Mouse (Mus musculus): Measurements from ENCODE around the gene Map2k5. TPM values are rescaled to one million over a fixed set of nuclear protein-coding genes. Genes with fewer than 3 reads are reported as not detected.

The Map2k5 gene
- polyA plus RNA-seq, 1 experiment from 2014 or later: 39.3 TPM

DNA sequence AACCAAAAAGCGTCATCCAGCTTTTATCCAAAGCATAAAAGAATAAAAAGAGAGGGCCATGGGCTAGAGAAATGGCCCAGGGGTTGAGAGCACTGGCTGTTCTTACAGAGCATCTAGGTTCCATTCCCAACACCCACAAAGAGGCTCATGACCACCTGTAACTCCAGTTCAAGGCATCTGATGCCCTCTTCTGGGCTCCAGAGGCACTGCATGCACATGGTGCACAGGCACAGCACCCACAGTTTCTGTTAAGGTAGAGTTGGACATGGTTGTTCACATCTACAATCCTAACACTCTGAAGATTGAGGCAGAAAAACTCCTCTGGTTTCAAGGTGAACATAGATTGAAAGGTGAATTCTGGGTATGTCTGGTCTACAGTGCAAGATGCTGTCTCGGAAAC is 44.6 kb downstream of the Map2k5 start:
- Histone ChIP-seq H3K27ac (no peak overlapping the region), H3K4me3 (no peak overlapping the region), H3K36me3 (peaks cover 73% of the 10 kb centered on the region), H3K4me1 (replicated peaks) (peaks cover 17% of the 10 kb centered on the region; the same call in 1 of the 2 replicates), H3K9me3 (no peaks in the 10 kb centered on the region), H3K27me3 (ENCODE audit: insufficient read depth, poor library complexity, severe bottlenecking) (no peaks in the 10 kb centered on the region)
- 98% methylated on average over 2 of the region's 2 CpGs for WGBS
- DNase-seq (ENCODE audit: low spot score): no peak

DNA sequence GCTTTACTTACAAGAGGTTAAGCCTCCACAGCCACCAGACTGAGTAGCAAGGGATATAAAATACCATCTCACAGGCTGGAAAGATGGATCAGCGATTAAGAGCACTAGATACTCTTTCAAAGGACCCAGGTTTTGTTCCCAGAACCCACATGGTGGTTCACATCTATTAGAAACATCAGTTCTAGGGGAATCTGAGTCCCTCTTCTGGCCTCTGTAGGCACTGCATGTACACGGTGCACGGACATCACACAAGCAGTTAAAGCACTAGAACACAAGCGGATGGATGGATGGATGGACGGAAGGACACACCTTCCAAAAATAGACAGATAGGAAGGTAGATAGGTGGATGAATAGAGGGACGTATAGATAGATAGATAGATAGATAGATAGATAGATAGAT is 46.5 kb downstream of the Map2k5 start:
- Histone ChIP-seq H3K4me3 (no peak overlapping the region), H3K4me1 (replicated peaks) (peaks cover 17% of the 10 kb centered on the region; the same call in 1 of the 2 replicates), H3K9me3 (no peaks in the 10 kb centered on the region), H3K27ac (no peak overlapping the region), H3K27me3 (ENCODE audit: insufficient read depth, poor library complexity, severe bottlenecking) (no peaks in the 10 kb centered on the region), H3K36me3 (peaks cover 60% of the 10 kb centered on the region)
- no peak for DNase-seq (ENCODE audit: low spot score)
- 95% methylated on average over 6 of the region's 6 CpGs for WGBS

DNA sequence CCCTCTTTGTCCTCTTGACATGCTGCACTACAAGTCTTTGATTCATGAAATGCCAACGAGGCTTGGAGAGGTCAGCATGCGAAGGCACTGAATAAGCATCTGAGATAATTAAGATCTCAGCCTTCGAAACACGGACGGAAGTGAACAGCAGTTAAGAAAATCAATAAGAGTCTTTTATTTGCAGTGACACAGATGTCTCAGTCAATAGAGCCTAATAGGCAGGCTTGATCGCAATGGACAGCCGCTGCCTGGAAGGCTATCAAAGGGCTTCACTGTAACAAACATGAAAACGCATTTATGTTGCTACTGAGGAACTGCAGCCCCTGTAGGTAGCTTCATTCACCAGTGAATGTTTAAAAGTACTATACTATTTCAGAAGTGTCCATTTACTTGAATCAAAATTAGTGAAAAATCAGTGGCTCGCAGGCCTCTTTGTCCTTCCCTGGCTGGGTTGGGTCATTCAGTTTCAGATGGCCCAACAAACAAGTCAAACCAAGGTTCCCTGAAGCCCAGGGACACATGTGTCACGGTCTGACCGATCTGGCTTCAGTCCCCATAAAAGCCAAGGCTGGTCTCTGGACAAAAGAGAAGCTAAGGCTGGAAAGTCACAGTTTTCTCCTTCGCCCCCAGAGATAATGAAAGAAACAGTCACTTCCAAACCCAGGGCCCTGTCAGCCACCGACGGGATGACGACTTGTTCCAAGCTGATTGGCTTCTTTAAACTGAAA is 48.6 kb downstream of the Map2k5 start:
- Histone ChIP-seq H3K27ac (peak overlapping the region; percentile 23; the same call in 1 of the 2 replicates), H3K4me1 (replicated peaks) (peaks cover 17% of the 10 kb centered on the region; the same call in 1 of the 2 replicates), H3K27me3 (ENCODE audit: insufficient read depth, poor library complexity, severe bottlenecking) (no peaks in the 10 kb centered on the region), H3K36me3 (peaks cover 48% of the 10 kb centered on the region), H3K9me3 (no peaks in the 10 kb centered on the region), H3K4me3 (no peak overlapping the region)
- DNase-seq (ENCODE audit: low spot score): no peak
- 57% methylated on average over 15 of the region's 15 CpGs for WGBS

- DNase-seq (ENCODE audit: low spot score): no peak
- Histone ChIP-seq H3K27ac (no peak overlapping the region), H3K4me3 (no peak overlapping the region), H3K36me3 (peaks cover 15% of the 10 kb centered on the region), H3K27me3 (ENCODE audit: insufficient read depth, poor library complexity, severe bottlenecking) (no peaks in the 10 kb centered on the region), H3K4me1 (replicated peaks) (peaks cover 21% of the 10 kb centered on the region), H3K9me3 (no peaks in the 10 kb centered on the region)
These were observed 62.5 kb downstream of the Map2k5 start for GRCm38 (mm10) chr9:63315231-63315630.

GRCm38 (mm10) chr9:63314126-63314525 is 63.6 kb downstream of the Map2k5 start:
- H3K27ac ChIP-seq: no peak overlapping the region
- no peak for DNase-seq (ENCODE audit: low spot score)
- H3K9me3 ChIP-seq: no peaks in the 10 kb centered on the region
- 83% methylated on average over 4 of the region's 4 CpGs for WGBS
- 0 out of 2 replicates have a peak, but pooled peaks cover 9% of the 10 kb centered on the region for H3K36me3 ChIP-seq
- H3K4me3 ChIP-seq: no peak overlapping the region
- no peaks in the 10 kb centered on the region for H3K27me3 ChIP-seq (ENCODE audit: insufficient read depth, poor library complexity, severe bottlenecking)
- peaks cover 23% of the 10 kb centered on the region for H3K4me1 ChIP-seq (replicated peaks)

- H3K27ac ChIP-seq: no peak overlapping the region
- WGBS: 85% methylated on average over 6 of the region's 6 CpGs
- peaks cover 27% of the 10 kb centered on the region for H3K4me1 ChIP-seq (replicated peaks)
- H3K9me3 ChIP-seq: no peaks in the 10 kb centered on the region
- H3K4me3 ChIP-seq: no peak overlapping the region
- no peaks in the 10 kb centered on the region for H3K27me3 ChIP-seq (ENCODE audit: insufficient read depth, poor library complexity, severe bottlenecking)
- peaks cover 5% of the 10 kb centered on the region; the same call in 1 of the 2 replicates for H3K36me3 ChIP-seq
- no peak for DNase-seq (ENCODE audit: low spot score)
These were observed 67.7 kb downstream of the Map2k5 start for GRCm38 (mm10) chr9:63309956-63310355.

GRCm38 (mm10) chr9:63309008-63309407 is 68.7 kb downstream of the Map2k5 start:
- Histone ChIP-seq H3K4me3 (no peak overlapping the region), H3K36me3 (peaks cover 5% of the 10 kb centered on the region; the same call in 1 of the 2 replicates), H3K9me3 (no peaks in the 10 kb centered on the region), H3K27ac (no peak overlapping the region), H3K27me3 (ENCODE audit: insufficient read depth, poor library complexity, severe bottlenecking) (no peaks in the 10 kb centered on the region), H3K4me1 (replicated peaks) (peaks cover 27% of the 10 kb centered on the region)
- DNase-seq (ENCODE audit: low spot score): no peak
- WGBS: 86% methylated on average over 5 of the region's 5 CpGs

DNA sequence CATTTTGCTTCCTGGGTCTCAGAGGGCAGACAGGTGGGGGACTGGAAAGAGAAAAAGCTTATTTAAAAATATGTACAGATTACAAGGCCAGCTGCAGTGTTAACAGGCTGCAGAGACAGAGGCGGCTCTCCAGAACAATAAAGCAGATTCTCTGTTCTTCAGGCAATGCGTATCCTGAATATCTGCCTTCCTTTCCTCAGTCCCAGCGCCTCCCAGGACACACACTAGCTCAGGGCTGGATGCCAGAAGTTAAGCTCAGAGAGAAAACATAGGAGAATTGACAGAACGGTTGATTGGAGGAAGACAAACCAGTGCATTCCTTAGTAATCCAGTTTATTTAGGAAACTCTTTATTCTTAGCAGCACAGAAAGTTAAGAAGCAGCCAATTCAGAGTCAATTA is 69.3 kb downstream of the Map2k5 start:
- DNase-seq (ENCODE audit: low spot score): no peak
- Histone ChIP-seq H3K9me3 (no peaks in the 10 kb centered on the region), H3K27ac (no peak overlapping the region), H3K4me1 (replicated peaks) (peaks cover 27% of the 10 kb centered on the region), H3K36me3 (peaks cover 5% of the 10 kb centered on the region; the same call in 1 of the 2 replicates), H3K4me3 (no peak overlapping the region), H3K27me3 (ENCODE audit: insufficient read depth, poor library complexity, severe bottlenecking) (no peaks in the 10 kb centered on the region)
- 78% methylated on average over 4 of the region's 4 CpGs for WGBS

GRCm38 (mm10) chr9:63302511-63302910 is 75.2 kb downstream of the Map2k5 start:
- no peak overlapping the region for H3K27ac ChIP-seq
- no peaks in the 10 kb centered on the region; the same call in 1 of the 2 replicates for H3K4me1 ChIP-seq (replicated peaks)
- no peak for DNase-seq (ENCODE audit: low spot score)
- H3K9me3 ChIP-seq: no peaks in the 10 kb centered on the region
- no peaks in the 10 kb centered on the region for H3K27me3 ChIP-seq (ENCODE audit: insufficient read depth, poor library complexity, severe bottlenecking)
- no peak overlapping the region for H3K4me3 ChIP-seq
- H3K36me3 ChIP-seq: peaks cover 25% of the 10 kb centered on the region
- 91% methylated on average over 4 of the region's 4 CpGs for WGBS

GRCm38 (mm10) chr9:63298656-63299055 is 79.0 kb downstream of the Map2k5 start:
- Histone ChIP-seq H3K9me3 (no peaks in the 10 kb centered on the region), H3K4me3 (no peak overlapping the region), H3K27ac (no peak overlapping the region), H3K4me1 (replicated peaks) (peaks cover 34% of the 10 kb centered on the region), H3K36me3 (peaks cover 20% of the 10 kb centered on the region), H3K27me3 (ENCODE audit: insufficient read depth, poor library complexity, severe bottlenecking) (no peaks in the 10 kb centered on the region)
- 98% methylated on average over 3 of the region's 3 CpGs for WGBS
- DNase-seq (ENCODE audit: low spot score): no peak

GRCm38 (mm10) chr9:63295551-63295958 is 82.1 kb downstream of the Map2k5 start:
- Histone ChIP-seq H3K4me1 (replicated peaks) (peaks cover 36% of the 10 kb centered on the region), H3K4me3 (no peak overlapping the region), H3K27ac (no peak overlapping the region), H3K9me3 (no peaks in the 10 kb centered on the region), H3K27me3 (ENCODE audit: insufficient read depth, poor library complexity, severe bottlenecking) (no peaks in the 10 kb centered on the region), H3K36me3 (peaks cover 24% of the 10 kb centered on the region)
- 78% methylated on average over 7 of the region's 7 CpGs for WGBS
- DNase-seq (ENCODE audit: low spot score): no peak

DNA sequence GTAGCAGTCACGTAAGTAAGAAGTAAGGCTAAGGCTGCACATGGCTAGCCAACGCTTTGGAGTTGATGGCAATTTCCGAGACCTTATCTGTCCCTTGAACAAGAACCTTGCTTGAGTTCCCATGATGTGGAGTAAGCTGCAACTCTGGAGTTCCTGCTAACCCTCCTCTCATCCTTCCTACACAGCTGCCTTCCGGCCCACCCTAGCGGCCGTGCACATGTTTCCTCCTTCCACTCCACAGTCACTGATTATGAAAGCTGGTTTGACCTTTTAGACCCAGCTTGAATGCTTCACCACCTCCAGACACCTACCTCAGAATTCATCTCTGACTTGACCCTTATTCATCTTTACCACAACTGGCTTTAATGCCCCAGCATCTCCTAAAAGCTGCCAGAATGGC is 82.9 kb downstream of the Map2k5 start:
- no peak overlapping the region for H3K4me3 ChIP-seq
- DNase-seq (ENCODE audit: low spot score): no peak
- H3K9me3 ChIP-seq: no peaks in the 10 kb centered on the region
- 0 out of 2 replicates have a peak overlapping the region, but pooled peaks have one; percentile 12 for H3K27ac ChIP-seq
- no peaks in the 10 kb centered on the region for H3K27me3 ChIP-seq (ENCODE audit: insufficient read depth, poor library complexity, severe bottlenecking)
- H3K36me3 ChIP-seq: peaks cover 18% of the 10 kb centered on the region
- 83% methylated on average over 6 of the region's 6 CpGs for WGBS
- H3K4me1 ChIP-seq (replicated peaks): peaks cover 36% of the 10 kb centered on the region

GRCm38 (mm10) chr9:63293781-63294480 is 83.8 kb downstream of the Map2k5 start:
- Histone ChIP-seq H3K27ac (no peak overlapping the region), H3K36me3 (peaks cover 25% of the 10 kb centered on the region), H3K9me3 (no peaks in the 10 kb centered on the region), H3K4me1 (replicated peaks) (peaks cover 36% of the 10 kb centered on the region), H3K4me3 (no peak overlapping the region), H3K27me3 (ENCODE audit: insufficient read depth, poor library complexity, severe bottlenecking) (no peaks in the 10 kb centered on the region)
- WGBS: 47% methylated on average over 13 of the region's 13 CpGs
- no peak for DNase-seq (ENCODE audit: low spot score)

All from hindbrain, embryonic 10.5 days (tissue).